Mouse (Mus musculus) midbrain, embryonic 14.5 days (tissue): ENCODE results near the gene Olfr1404. TPM values are rescaled to one million over a fixed set of nuclear protein-coding genes. Genes with fewer than 3 reads are reported as not detected.

ENCODE experiments used
- ATAC-seq: fragments of 200-750 bp; cut with Nextera tagmentation; 2 replicates; pipeline ENCODE4 v1.8.0; 2017; ENCODE audit warnings: moderate number of reproducible peaks, moderate library complexity; ENCODE audit not compliant: low FRiP score, low TSS enrichment
- DNase-seq: peaks from one replicate; pipeline ENCODE4 v3.0.0-alpha.2; 2015
- H3K27ac ChIP-seq: fragments of 300-500 bp; sonication (generic); replicated peaks from 2 replicates; pipeline ENCODE4 v1.5.1; 2014; ENCODE audit warnings: mild to moderate bottlenecking, low read depth, low read length, moderate library complexity
- H3K27me3 ChIP-seq: fragments of 300-500 bp; sonication (generic); 2 replicates; pipeline ENCODE4 v1.6.1; 2014; ENCODE audit warnings: low read length, control low read depth, mixed read lengths; ENCODE audit not compliant: control insufficient read depth, insufficient read depth
- H3K36me3 ChIP-seq: fragments of 300-500 bp; sonication (generic); 2 replicates; pipeline ENCODE4 v1.6.1; 2014; ENCODE audit warnings: low read length, control low read depth; ENCODE audit not compliant: control insufficient read depth, insufficient read depth
- H3K4me1 ChIP-seq: fragments of 300-500 bp; sonication (generic); 2 replicates; pipeline ENCODE4 v1.6.1; 2014; ENCODE audit warnings: mild to moderate bottlenecking, antibody characterized with exemption, low read length, control low read depth; ENCODE audit not compliant: control insufficient read depth, insufficient read depth
- H3K4me2 ChIP-seq: fragments of 300-500 bp; sonication (generic); 2 replicates; pipeline ENCODE4 v1.6.1; 2014; ENCODE audit warnings: mild to moderate bottlenecking, low read length, moderate library complexity
- H3K4me3 ChIP-seq: fragments of 300-500 bp; sonication (generic); replicated peaks from 2 replicates; pipeline ENCODE4 v1.5.1; 2014; ENCODE audit warnings: low read depth, low read length
- H3K9ac ChIP-seq: fragments of 300-500 bp; sonication (generic); replicated peaks from 2 replicates; pipeline ENCODE4 v1.6.1; 2014; ENCODE audit warnings: mild to moderate bottlenecking, low read length, moderate library complexity
- H3K9me3 ChIP-seq: fragments of 300-500 bp; sonication (generic); 2 replicates; pipeline ENCODE4 v1.6.1; 2016; ENCODE audit warnings: low read length, control low read depth, mixed read lengths; ENCODE audit not compliant: control insufficient read depth
- WGBS: fragments of 180-500 bp; shearing (Covaris S2); extraction: QIAGEN DNeasy Blood & Tissue Kit; methylation state at CpG from one replicate; pipeline ENCODE4 v1.1.7; 2014; 5-methylcytosine and 5-hydroxymethylcytosine counted together
- polyA plus RNA-seq: library from polyadenylated mRNA; unstranded; fragments of >200 nt; fragmentation: Nextera tagmentation; extraction: Ambion mirVana; gene quantifications from 2 replicates; pipeline ENCODE4 v1.2.1, GENCODE M21; 2014

Gene Olfr1404
- polyA plus RNA-seq, 1 experiment from 2014 or later, result not detected

DNA sequence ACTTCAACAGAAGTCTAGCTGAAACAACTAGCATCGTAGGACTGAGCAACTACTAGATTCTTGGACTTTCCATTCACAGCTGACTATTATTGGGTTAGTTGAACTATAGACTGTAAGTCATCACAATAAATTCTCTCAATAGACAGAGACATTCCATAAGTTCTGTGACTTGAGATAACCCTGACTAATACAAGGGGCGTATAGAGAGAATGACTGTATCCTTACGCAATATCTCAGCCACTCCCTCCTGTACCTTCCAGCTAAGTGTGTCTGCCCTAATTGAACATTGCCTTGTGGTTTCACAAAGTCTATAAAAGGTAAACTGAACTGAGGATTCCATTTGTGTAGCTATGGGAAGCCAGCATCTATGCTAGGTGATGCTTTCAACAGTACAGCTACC is 37.7 kb downstream of the Olfr1404 start:
- Histone ChIP-seq H3K4me1 (no peaks in the 10 kb centered on the region), H3K4me3 (no peak overlapping the region), H3K27ac (no peak overlapping the region), H3K9ac (no peak overlapping the region), H3K9me3 (no peaks in the 10 kb centered on the region), H3K27me3 (no peaks in the 10 kb centered on the region), H3K4me2 (no peak overlapping the region), H3K36me3 (no peaks in the 10 kb centered on the region)
- ATAC-seq (no peak; the same call in 1 of the 2 replicates), DNase-seq (no peak)
- 95% methylated on average over 3 of the region's 3 CpGs for WGBS

DNA sequence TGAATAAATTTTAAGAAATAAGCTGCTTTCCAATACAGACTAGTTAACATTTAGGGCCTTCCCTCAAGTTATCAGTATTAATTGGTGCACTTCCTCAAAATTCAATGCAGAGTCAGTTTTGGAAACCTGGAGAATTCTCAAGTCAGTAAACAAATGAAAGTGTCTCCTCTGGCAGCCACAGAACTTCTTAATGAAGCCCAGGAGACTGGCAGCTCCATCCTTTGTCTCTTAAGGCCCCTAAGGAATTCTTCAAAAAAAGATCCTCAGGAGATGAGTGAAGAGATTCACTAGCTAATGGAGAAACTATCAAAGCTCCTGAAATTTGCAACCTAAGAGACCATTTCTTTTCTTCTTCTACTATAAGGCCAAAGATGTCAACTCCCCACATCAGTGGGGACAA is 53.5 kb downstream of the Olfr1404 start, which contains the start of gene Olfr418:
Gene Olfr418, plus strand, starts transcription at position 301 of the 400 bp plus-strand sequence.
- Histone ChIP-seq H3K4me3 (no peak within 1 kb of the TSS), H3K4me1 (no peaks in the 10 kb centered on the region), H3K4me2 (no peak within 1 kb of the TSS), H3K27ac (no peak within 1 kb of the TSS), H3K27me3 (no peaks in the 10 kb centered on the region), H3K9ac (no peak within 1 kb of the TSS), H3K9me3 (no peaks in the 10 kb centered on the region), H3K36me3 (no peaks in the 10 kb centered on the region)
- ATAC-seq (no peak), DNase-seq (no peak)

Other genes with a start within 250 kb of the Olfr1404 start
- gene Olfr1408, start 75.0 kb upstream of the Olfr1404 start, polyA plus RNA-seq, result not detected in 2 replicates
- not detected in 2 replicates for gene Olfr1406, start 21.8 kb upstream of the Olfr1404 start, polyA plus RNA-seq
- gene Olfr218, start 14.6 kb upstream of the Olfr1404 start, polyA plus RNA-seq, result not detected in 2 replicates
- gene Fcer1a, start 14.8 kb downstream of the Olfr1404 start, polyA plus RNA-seq, result not detected in 2 replicates
- not detected in 2 replicates for gene Olfr418, start 53.6 kb downstream of the Olfr1404 start, polyA plus RNA-seq
- not detected in 2 replicates for gene Mptx2, start 65.4 kb downstream of the Olfr1404 start, polyA plus RNA-seq
- 23.9 and 31.0 TPM in 2 replicates for gene Ackr1, start 121.4 kb downstream of the Olfr1404 start, polyA plus RNA-seq
- gene Aim2, start 138.5 kb downstream of the Olfr1404 start, polyA plus RNA-seq, result 0.84 and 2.4 TPM in 2 replicates
- gene Cadm3, start 155.3 kb downstream of the Olfr1404 start, polyA plus RNA-seq, result 125 and 140 TPM in 2 replicates